Mouse (Mus musculus): Measurements from ENCODE around the gene Dclk3. TPM values are rescaled to one million over a fixed set of nuclear protein-coding genes. Genes with fewer than 3 reads are reported as not detected.

The Dclk3 gene
- 6.2 and 7.1 TPM in 2 replicates for polyA plus RNA-seq (2014; fragmentation: Nextera tagmentation; extraction: Ambion mirVana)

DNA sequence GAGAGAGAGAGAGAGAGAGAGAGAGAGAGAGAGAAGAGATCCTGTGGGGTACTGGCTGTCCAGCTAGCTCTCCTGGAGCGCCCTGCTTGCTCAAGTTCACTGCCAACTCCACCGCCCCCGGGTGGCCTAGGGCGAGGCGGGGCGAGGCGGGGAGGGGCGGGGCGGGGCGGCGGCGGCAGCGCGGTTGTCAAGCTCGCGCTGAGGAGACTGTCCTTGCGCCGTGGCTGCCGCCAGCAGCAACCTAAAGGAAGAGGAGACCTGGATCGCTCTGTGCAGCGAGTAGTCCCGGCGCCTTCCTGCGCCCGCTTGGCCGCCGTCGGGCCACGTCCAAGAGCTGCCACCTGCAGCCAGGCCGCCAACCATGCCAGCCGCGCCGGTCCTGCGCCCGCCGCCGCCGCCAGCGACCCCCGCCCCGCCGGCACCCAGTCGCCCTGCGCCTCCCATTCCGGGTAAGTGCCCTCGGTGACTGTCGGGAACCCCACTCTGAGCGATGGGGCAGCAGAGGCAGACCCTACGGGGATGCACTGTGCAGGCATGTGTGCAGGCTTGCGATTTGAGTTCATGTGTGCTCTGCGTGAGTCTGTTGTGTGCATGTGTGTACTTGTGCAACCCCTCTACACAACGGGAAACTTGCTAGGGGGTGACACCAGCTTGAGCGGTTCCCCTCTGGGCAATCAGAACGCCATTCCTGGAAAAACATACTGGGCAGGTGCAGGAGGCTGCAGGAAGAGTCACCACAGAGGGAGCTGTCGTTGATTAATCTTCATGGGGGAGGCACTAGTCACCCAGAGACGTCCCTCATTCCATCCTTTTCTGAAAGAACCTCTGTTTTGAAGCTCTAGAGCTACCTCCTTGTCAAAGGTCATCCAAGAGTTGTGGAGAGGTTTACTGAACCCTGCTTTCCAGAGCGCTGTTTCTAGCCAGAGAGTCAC, at the start of gene Dclk3:
Gene Dclk3 (plus strand): TSS at position 178 of the 932 bp plus-strand sequence.
- H3K9me3 ChIP-seq (ENCODE audit: control insufficient read depth, low read length): no peaks in the 10 kb centered on the region
- no peak within 1 kb of the TSS for H3K27ac ChIP-seq
- WGBS: 3% methylated on average over 56 of the region's 57 CpGs
- H3K9ac ChIP-seq: peak within 1 kb of the TSS; percentile 62
- H3K27me3 ChIP-seq (ENCODE audit: control insufficient read depth, insufficient read depth, low read length): peaks cover 22% of the 10 kb centered on the region; the same call in 1 of the 2 replicates
- H3K4me3 ChIP-seq (replicated peaks; ENCODE audit: low read length): peak within 1 kb of the TSS; percentile 49
- no peaks in the 10 kb centered on the region for H3K36me3 ChIP-seq (replicated peaks; ENCODE audit: control insufficient read depth, insufficient read depth)
- no peak for DNase-seq (ENCODE audit: low spot score)
- peak; percentile 43; the same call in 1 of the 2 replicates for ATAC-seq (ENCODE audit: low FRiP score)
- no peaks in the 10 kb centered on the region for H3K4me1 ChIP-seq (replicated peaks; ENCODE audit: control insufficient read depth, insufficient read depth, low read length)
- H3K4me2 ChIP-seq (replicated peaks): peak within 1 kb of the TSS; percentile 66

DNA sequence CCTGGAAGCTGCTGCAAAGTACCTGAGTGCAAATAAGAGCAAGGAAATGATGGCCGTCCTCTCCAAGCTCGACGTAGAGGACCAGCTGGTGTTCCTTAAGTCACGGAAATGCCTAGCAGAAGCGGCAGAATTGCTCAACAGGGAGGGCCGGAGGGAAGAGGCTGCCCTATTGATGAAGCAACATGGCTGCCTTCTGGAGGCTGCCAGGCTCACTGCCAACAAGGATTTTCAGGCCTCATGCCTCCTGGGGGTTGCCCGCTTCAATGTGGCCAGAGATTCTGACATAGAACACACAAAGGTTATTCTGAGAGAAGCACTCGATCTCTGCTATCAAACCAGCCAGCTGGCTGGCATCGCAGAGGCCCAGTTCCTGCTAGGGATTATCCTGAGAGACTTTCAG, 48.9 kb upstream of the Dclk3 start:
- WGBS: 77% methylated on average over 9 of the region's 9 CpGs
- Histone ChIP-seq H3K9me3 (ENCODE audit: control insufficient read depth, low read length) (no peaks in the 10 kb centered on the region), H3K36me3 (replicated peaks; ENCODE audit: control insufficient read depth, insufficient read depth) (no peaks in the 10 kb centered on the region), H3K4me3 (replicated peaks; ENCODE audit: low read length) (no peak overlapping the region), H3K9ac (no peak overlapping the region), H3K4me1 (replicated peaks; ENCODE audit: control insufficient read depth, insufficient read depth, low read length) (no peaks in the 10 kb centered on the region), H3K27me3 (ENCODE audit: control insufficient read depth, insufficient read depth, low read length) (no peaks in the 10 kb centered on the region), H3K4me2 (replicated peaks) (no peak overlapping the region), H3K27ac (no peak overlapping the region)
- DNase-seq (ENCODE audit: low spot score): no peak
- no peak for ATAC-seq (ENCODE audit: low FRiP score)

DNA sequence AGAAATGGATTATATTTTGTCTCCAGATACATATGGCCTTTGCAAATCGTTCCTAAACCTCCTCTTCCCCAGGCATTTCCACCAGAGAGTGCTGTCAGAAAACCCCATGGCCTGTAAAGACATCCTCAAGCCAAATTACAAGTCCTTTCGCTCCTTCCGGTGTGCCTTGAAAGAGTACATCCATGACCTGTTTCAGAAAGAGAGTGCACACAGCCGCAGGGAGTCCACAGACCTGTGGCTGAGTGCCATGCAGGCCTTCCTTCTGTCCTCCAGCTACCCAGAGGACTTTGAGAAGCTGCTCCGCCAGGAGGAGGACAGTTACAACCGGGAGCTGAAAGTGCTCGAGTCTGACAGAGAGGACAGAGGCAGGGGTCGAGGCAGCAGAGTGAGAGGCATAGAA, 47.8 kb upstream of the Dclk3 start:
- Histone ChIP-seq H3K36me3 (replicated peaks; ENCODE audit: control insufficient read depth, insufficient read depth) (no peaks in the 10 kb centered on the region), H3K4me1 (replicated peaks; ENCODE audit: control insufficient read depth, insufficient read depth, low read length) (no peaks in the 10 kb centered on the region), H3K4me3 (replicated peaks; ENCODE audit: low read length) (no peak overlapping the region), H3K27ac (no peak overlapping the region), H3K9ac (no peak overlapping the region), H3K9me3 (ENCODE audit: control insufficient read depth, low read length) (no peaks in the 10 kb centered on the region), H3K4me2 (replicated peaks) (no peak overlapping the region), H3K27me3 (ENCODE audit: control insufficient read depth, insufficient read depth, low read length) (no peaks in the 10 kb centered on the region)
- no peak for DNase-seq (ENCODE audit: low spot score)
- WGBS: 88% methylated on average over 8 of the region's 8 CpGs
- ATAC-seq (ENCODE audit: low FRiP score): no peak

DNA sequence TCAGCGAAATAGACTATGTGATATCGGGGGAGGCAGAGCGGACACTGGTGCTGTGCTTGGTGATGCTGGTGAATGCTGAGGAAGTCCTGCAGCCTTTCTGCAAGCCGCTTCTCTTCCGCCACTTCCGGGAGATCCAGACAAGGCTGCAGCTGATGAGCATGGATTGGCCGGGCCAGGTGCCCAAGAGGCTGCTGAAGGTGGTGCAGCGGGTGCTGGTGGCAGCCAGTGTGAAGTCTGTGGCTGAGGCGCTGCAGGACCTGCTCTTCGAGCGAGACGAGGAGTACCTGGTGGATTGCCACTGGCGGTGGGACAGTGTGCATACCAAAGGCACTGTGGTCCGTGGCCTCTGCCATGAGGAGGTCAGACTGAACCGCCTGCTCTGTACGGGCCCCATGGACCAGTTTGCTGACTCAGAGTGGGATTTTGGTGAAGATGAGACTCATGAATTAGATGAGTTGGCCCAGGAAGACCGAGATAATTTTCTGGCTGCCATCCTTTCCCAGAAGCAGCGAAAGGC, 46.9 kb upstream of the Dclk3 start:
- H3K27ac ChIP-seq: no peak overlapping the region
- no peak overlapping the region for H3K4me2 ChIP-seq (replicated peaks)
- no peak overlapping the region for H3K9ac ChIP-seq
- no peaks in the 10 kb centered on the region for H3K9me3 ChIP-seq (ENCODE audit: control insufficient read depth, low read length)
- no peaks in the 10 kb centered on the region for H3K27me3 ChIP-seq (ENCODE audit: control insufficient read depth, insufficient read depth, low read length)
- WGBS: 86% methylated on average over 18 of the region's 18 CpGs
- ATAC-seq (ENCODE audit: low FRiP score) (no peak), DNase-seq (ENCODE audit: low spot score) (no peak)
- no peak overlapping the region for H3K4me3 ChIP-seq (replicated peaks; ENCODE audit: low read length)
- no peaks in the 10 kb centered on the region for H3K36me3 ChIP-seq (replicated peaks; ENCODE audit: control insufficient read depth, insufficient read depth)
- H3K4me1 ChIP-seq (replicated peaks; ENCODE audit: control insufficient read depth, insufficient read depth, low read length): no peaks in the 10 kb centered on the region

DNA sequence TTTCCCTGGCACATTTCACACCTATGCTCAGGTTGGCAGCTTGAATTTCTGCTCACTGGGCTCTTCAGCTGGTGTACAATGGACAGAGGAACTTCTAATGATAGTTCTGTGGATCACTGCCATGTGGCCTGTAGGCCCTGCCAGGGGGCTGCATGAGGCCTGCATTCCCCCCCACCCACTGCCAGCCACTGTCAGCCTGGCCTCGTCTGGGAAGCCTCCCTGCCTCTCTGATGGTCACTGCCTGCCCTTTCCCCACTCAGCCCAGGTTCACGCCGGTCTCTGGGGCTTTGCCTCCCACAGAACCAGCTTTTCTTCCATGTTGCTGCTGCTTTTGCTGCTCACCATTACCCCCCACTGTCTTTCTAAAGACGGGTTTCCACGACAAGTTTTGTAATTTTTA, 43.6 kb upstream of the Dclk3 start:
- DNase-seq (ENCODE audit: low spot score) (no peak), ATAC-seq (ENCODE audit: low FRiP score) (no peak)
- no peak overlapping the region for H3K27ac ChIP-seq
- no peak overlapping the region for H3K4me2 ChIP-seq (replicated peaks)
- H3K36me3 ChIP-seq (replicated peaks; ENCODE audit: control insufficient read depth, insufficient read depth): no peaks in the 10 kb centered on the region
- 69% methylated on average over 5 of the region's 5 CpGs for WGBS
- H3K27me3 ChIP-seq (ENCODE audit: control insufficient read depth, insufficient read depth, low read length): no peaks in the 10 kb centered on the region
- no peak overlapping the region for H3K9ac ChIP-seq
- H3K4me1 ChIP-seq (replicated peaks; ENCODE audit: control insufficient read depth, insufficient read depth, low read length): no peaks in the 10 kb centered on the region
- no peak overlapping the region for H3K4me3 ChIP-seq (replicated peaks; ENCODE audit: low read length)
- H3K9me3 ChIP-seq (ENCODE audit: control insufficient read depth, low read length): no peaks in the 10 kb centered on the region

DNA sequence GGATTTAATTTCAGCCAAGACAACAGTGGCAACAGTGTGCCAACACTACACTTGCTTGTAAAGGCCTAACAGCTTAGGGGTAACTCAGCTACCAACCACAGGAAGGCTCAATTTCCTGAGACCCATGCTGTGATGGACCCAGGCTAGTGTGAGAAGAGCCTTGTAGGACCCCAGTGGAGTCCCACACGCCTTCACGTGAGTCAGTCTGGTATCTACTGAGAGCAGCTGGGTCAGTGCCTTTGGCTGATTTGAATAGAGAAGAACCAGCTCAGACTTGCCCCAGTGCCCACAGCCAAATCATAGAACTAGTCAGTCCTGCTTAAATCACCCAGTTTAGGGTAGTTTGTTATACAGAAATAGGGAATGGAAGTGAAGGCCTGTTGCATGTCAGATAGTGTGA, 40.8 kb upstream of the Dclk3 start:
- Histone ChIP-seq H3K9ac (no peak overlapping the region), H3K4me1 (replicated peaks; ENCODE audit: control insufficient read depth, insufficient read depth, low read length) (no peaks in the 10 kb centered on the region), H3K27me3 (ENCODE audit: control insufficient read depth, insufficient read depth, low read length) (no peaks in the 10 kb centered on the region), H3K36me3 (replicated peaks; ENCODE audit: control insufficient read depth, insufficient read depth) (no peaks in the 10 kb centered on the region), H3K4me3 (replicated peaks; ENCODE audit: low read length) (no peak overlapping the region), H3K9me3 (ENCODE audit: control insufficient read depth, low read length) (no peaks in the 10 kb centered on the region), H3K4me2 (replicated peaks) (no peak overlapping the region), H3K27ac (no peak overlapping the region)
- 88% methylated on average over 2 of the region's 2 CpGs for WGBS
- DNase-seq (ENCODE audit: low spot score) (no peak), ATAC-seq (ENCODE audit: low FRiP score) (no peak)

DNA sequence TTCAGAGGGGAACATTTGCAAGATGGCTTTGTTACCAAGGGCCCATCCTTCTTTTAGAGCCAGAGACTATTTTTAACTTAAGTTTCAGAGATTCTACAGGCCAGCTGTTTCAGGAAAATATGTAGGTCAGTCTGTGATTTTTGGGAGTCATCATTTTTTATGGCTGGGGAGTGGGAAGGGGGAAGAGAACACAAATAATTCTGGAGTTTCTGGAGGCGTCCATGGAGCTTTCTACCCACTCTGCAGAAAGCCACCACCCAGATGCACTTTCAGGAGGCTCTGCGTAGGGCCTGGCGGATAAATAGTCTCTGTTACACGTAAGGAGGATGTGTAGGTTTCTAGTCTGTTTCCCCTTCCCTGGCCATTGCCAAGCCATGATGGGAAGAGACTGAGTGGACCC, 38.8 kb upstream of the Dclk3 start:
- Histone ChIP-seq H3K4me1 (replicated peaks; ENCODE audit: control insufficient read depth, insufficient read depth, low read length) (no peaks in the 10 kb centered on the region), H3K9ac (no peak overlapping the region), H3K27ac (no peak overlapping the region), H3K27me3 (ENCODE audit: control insufficient read depth, insufficient read depth, low read length) (no peaks in the 10 kb centered on the region), H3K4me2 (replicated peaks) (no peak overlapping the region), H3K9me3 (ENCODE audit: control insufficient read depth, low read length) (no peaks in the 10 kb centered on the region), H3K4me3 (replicated peaks; ENCODE audit: low read length) (no peak overlapping the region), H3K36me3 (replicated peaks; ENCODE audit: control insufficient read depth, insufficient read depth) (no peaks in the 10 kb centered on the region)
- no peak for DNase-seq (ENCODE audit: low spot score)
- ATAC-seq (ENCODE audit: low FRiP score): no peak
- 94% methylated on average over 4 of the region's 4 CpGs for WGBS

DNA sequence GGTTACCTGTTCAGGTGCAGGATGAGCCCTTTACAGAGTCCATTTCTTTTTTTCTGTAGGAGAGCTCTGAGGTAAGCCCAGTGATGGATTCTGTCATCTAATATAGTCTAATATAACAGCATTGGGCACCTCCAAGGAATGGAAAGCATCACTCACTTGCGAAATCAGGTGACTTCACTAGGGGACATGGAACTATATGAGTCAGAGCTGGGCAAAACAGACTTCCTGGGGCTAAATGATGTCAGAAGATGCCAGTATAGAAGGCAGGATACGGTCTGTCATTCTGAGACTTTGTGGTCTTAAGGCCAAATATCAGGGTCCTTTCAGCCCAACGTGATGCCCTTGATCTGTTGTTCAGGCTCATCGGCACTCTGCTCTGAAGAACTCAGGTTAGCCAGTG, 35.7 kb upstream of the Dclk3 start:
- no peak for DNase-seq (ENCODE audit: low spot score)
- H3K9ac ChIP-seq: no peak overlapping the region
- no peak overlapping the region for H3K4me2 ChIP-seq (replicated peaks)
- 90% methylated on average over 4 of the region's 4 CpGs for WGBS
- H3K9me3 ChIP-seq (ENCODE audit: control insufficient read depth, low read length): no peaks in the 10 kb centered on the region
- H3K36me3 ChIP-seq (replicated peaks; ENCODE audit: control insufficient read depth, insufficient read depth): no peaks in the 10 kb centered on the region
- no peak overlapping the region for H3K27ac ChIP-seq
- H3K4me3 ChIP-seq (replicated peaks; ENCODE audit: low read length): no peak overlapping the region
- H3K27me3 ChIP-seq (ENCODE audit: control insufficient read depth, insufficient read depth, low read length): no peaks in the 10 kb centered on the region
- ATAC-seq (ENCODE audit: low FRiP score): no peak
- no peaks in the 10 kb centered on the region for H3K4me1 ChIP-seq (replicated peaks; ENCODE audit: control insufficient read depth, insufficient read depth, low read length)

DNA sequence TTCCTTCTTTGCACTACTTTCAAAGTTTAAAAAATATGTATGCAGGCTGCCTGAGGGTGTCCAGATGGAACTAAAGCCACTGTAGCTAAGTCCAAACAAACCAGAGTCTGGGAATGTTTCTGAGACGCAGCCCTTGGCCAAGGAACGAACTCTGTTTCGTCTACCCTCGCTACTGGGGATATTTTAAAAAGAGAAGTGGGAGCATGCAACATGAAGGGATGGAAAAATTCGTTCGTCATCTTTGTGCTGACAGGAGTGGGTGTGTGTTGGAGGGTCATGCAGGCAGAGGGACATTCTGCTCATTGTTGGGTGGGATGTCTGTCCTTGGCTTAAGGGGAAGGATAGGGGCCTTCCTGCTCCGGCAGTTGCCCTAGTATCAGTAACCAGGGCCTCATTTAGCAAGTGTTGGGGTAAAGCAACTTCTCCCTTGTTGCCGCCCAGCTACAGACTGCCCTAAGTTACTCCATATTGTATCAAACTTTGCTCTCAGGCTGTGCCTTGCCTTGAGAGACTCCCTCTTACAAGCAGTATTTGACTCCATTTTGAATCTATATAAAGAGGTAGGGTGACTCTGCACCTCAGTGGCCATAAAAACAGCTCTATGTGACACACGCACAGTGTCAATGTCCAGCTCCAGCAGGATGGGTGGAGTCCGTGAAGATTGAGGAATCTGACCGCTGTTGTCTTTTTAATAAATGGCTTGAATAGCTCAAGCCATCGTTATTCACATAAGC, 34.4 kb upstream of the Dclk3 start:
- H3K4me1 ChIP-seq (replicated peaks; ENCODE audit: control insufficient read depth, insufficient read depth, low read length): no peaks in the 10 kb centered on the region
- no peak overlapping the region for H3K27ac ChIP-seq
- no peaks in the 10 kb centered on the region for H3K36me3 ChIP-seq (replicated peaks; ENCODE audit: control insufficient read depth, insufficient read depth)
- 87% methylated on average over 12 of the region's 12 CpGs for WGBS
- no peak overlapping the region for H3K9ac ChIP-seq
- H3K27me3 ChIP-seq (ENCODE audit: control insufficient read depth, insufficient read depth, low read length): no peaks in the 10 kb centered on the region
- ATAC-seq (ENCODE audit: low FRiP score) (no peak), DNase-seq (ENCODE audit: low spot score) (no peak)
- H3K4me2 ChIP-seq (replicated peaks): no peak overlapping the region
- no peaks in the 10 kb centered on the region for H3K9me3 ChIP-seq (ENCODE audit: control insufficient read depth, low read length)
- H3K4me3 ChIP-seq (replicated peaks; ENCODE audit: low read length): no peak overlapping the region

Measured in hindbrain, embryonic 14.5 days (tissue).